Mouse (Mus musculus): ENCODE measurements at regions not wholly inside any gene's neighbourhood (a gene's known extent, or its start where the extent isn't known, plus 50 kb on each side); places are given as distances from the start of the nearest gene placed in this dataset.

DNA sequence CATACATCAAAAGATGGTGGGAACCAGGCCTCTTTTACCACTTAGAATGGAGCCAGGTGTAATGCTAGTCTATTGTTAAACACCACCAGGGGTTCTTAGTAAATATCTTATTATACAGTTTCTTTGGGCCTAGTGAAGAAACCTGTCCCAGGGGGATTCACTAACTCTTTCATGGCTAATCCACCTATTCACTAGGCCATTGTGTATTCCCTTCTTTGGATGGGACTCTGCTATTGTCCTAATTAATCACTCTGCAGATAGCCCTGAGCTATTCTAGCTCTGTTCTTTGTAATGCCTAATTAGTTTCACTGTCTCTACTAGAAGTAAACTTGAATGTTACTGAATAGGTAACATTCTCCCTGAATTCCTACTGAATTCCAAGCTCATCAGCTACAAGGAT is 107.6 kb upstream of the Ahr start:
- TF ChIP-seq HCFC1 (IDR thresholded peaks at IDR 0.05; ENCODE audit: borderline replicate concordance, insufficient read depth, low read length): no peak
- no peak for TF ChIP-seq ZC3H11A (IDR thresholded peaks at IDR 0.05; ENCODE audit: borderline replicate concordance, low read depth, low read length)
- TF ChIP-seq MAFK (IDR thresholded peaks at IDR 0.05; ENCODE audit: insufficient read depth, low read depth, low read length): no peak
- TF ChIP-seq ZNF384 (IDR thresholded peaks at IDR 0.05; ENCODE audit: low read depth, low read length): no peak

All from ES-E14 (cell line).